Mouse (Mus musculus) c-Kit-positive CD71-negative TER-119-negative erythroid progenitor cells, embryonic 14.5 days (primary cell): Measurements from ENCODE around the gene Mogat2.

ENCODE experiments used
- DNase-seq: peaks from one replicate; pipeline ENCODE4 v3.0.0-alpha.2; 2013; ENCODE audit warnings: low read depth

Mogat2 gene

DNA sequence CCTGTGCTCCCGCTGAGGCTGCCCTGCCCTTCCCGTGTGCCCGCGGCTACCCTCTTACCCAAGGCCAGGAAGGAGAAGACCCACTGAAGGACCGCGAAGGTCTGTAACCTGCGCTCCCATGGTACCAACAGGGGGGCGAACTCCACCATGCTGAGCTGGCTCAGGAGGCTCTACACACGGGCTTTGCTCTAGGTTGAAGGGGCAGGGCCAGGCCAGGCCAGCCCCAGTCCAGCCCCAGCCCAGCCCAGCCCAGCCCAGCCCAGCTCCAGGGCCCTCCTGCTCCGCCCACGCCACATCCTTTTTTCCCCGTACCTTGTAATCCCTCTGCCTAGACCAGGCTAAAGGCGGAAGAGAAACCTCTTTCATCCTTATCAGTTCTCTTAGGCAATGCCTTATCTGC is at the start of gene Mogat2:
TSS of gene Mogat2 (minus strand) at position 203 of the 400 bp plus-strand sequence.
- DNase-seq = no peak

DNA sequence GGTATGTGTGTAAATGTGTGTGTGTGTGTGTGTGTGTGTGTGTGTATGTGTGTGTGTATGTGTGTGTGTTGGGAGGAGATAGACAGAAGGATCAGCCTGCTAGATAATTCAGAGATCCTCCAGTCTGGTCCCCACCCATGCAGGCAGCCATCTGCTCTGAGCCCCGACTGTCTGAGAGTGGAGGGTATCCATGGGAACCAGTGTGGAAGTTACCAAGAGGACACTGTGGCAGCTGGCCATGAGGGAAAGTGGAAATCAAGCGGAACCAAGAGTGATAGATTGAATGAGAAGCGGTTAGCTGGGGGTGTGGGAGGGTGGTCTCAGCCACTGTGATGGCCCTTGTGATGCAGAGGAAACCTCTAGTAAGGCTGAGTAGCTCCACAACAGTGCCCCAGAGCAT is 48.9 kb upstream of the Mogat2 start:
- DNase-seq = no peak

DNA sequence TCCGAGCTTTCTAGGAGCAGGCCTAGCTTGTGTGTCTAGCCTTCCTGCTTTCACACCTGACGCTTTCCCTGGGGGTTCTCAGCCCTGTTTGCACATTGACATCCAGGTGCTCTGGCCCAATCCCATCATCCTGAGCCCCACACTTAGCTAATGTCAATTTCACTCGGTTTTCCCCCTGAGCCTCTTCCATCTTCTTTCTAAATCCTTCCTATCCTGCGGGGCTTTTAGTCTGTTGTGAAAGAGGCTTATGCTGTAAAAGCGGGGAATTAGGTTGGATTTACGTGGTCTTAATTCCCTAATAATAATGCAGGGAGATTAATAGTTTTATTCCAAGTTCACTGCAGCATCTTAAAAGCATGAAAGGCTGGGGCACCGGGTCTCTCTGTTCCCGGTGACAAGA is 41.2 kb upstream of the Mogat2 start:
- no peak for DNase-seq

DNA sequence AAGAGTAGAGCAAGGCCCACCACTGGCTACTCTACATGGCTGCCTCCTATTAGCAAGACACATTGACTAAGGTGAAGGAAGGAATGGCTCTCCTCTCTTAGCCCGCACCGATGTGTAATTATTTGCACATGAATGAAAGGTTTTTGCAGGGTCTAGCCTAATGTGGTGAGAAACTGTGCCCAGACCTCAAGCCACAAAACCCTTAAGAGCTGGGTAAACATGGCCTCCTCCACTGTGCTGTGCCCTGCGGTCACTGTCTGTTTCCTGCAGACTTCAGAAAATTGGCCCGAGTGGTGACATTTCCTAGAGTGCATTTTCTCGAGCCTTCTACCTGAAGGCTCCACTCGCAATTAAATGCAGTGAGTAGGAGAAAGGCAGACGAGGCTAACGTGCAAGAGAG is 39.9 kb upstream of the Mogat2 start:
- no peak for DNase-seq

DNA sequence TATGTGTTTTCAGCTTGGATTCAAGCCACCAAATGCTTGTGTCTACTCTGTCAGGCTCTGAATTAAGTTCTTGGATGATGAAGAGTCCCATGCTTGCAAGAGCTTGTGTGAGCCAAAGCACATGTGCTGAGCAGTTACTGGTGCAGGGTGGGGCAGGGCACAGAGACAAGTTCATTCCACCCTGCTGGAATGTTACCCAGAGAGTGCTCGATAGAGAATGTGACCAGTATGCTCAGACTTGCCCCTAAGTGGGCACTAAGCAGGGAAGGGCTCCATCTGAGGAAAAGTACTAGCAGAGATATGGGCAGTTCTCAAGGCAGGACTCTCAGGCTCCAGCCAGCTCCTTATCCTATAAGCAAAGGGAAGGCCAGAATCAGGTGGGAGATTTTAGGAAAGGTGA is 38.3 kb upstream of the Mogat2 start:
- no peak for DNase-seq

DNA sequence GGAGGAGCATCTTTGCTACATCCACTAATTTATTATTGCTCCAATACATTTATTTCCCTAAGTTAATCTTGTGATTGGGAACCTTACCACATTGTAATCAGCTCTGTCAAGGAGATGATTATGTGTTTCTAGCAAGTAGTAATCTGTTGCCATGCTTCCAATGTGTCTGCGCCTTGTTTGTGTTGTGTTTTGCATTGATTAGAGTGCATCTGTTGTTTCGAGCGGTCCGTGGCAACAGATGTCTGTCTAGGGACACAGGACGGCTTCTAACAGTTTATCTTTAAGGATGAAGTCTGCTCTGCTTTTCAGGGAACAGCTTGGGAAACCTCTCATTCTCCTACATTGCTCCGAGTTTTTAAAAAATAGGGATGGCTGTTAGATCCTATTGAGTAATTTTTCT is 36.7 kb upstream of the Mogat2 start:
- DNase-seq = no peak

DNA sequence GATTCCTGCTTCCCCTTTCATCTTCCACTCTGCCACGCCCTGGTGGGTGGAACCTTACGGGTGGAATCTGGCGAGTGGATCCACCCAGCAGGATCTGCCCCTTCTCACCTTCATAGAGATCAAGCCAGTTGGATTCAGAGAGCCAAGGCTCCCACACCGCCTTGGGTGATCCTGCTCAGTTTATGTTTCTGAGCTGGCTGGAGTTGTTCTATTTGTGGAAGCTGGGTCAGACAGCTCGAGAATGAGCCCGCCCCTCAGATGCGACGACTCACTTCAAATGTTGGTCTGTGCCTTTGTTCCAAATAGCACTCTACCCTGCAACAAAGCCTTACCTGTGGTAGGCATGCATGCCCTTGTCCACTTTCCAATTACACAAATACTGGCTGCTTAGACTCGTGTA is 33.2 kb upstream of the Mogat2 start:
- DNase-seq = no peak

DNA sequence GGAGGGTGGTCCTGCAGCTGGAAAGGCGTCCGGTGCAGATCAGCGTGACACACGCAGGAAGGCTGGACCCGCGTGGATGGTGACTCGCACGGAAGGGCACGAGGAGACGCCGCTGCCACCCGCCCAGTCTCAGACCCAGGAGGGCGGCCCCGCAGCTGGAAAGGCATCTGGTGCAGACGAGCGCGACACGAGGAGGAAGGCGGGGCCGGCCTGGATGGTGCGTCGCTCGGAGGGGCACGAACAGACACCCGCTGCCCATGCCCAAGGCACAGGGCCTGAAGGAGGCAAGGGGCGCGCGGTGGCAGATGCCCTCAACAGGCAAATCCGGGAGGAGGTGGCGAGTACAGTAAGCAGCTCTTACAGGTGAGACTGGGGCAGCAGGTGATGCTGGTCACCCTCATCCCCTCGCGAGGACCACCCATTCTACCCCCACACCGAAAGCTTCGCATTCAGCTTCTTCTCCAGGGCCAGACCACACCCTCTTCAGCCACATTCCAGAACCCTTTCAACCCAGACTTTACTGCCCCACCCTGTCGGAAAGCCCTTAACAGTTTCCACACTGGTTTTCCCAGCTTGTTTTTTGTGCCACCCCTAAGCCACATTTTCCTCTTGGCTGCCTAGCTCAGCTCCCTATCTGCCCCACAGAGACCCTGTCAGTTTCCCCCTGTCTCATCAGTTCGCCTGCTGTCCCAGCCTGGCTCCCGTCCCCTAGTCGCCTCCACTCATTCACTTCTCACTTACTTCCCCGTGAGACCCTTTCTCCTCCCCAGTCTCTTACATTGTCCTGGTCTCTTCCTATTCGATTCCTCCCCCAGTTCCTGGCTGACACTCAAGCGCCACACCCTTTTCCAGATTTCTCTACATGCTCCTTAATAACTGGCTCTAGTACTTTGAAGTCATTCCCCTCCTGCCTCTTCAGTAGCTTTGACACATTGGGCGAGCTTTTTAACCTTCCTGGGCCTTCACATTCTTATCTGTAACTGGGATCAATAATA is 30.8 kb upstream of the Mogat2 start:
- DNase-seq = no peak

DNA sequence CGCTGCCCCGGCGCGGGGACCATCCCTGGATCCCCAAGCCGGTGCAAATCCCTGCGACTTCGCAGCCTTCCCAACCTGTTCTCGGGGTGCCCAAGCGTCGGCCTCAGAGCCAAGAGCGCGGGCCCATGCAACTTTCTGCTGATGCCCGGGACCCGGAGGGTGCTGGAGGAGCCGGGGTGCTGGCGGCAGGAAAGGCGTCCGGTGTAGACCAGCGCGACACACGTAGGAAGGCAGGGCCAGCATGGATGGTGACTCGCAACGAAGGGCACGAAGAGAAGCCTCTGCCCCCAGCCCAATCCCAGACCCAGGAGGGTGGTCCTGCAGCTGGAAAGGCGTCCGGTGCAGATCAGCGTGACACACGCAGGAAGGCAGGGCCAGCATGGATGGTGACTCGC is 30.1 kb upstream of the Mogat2 start:
- no peak for DNase-seq

DNA sequence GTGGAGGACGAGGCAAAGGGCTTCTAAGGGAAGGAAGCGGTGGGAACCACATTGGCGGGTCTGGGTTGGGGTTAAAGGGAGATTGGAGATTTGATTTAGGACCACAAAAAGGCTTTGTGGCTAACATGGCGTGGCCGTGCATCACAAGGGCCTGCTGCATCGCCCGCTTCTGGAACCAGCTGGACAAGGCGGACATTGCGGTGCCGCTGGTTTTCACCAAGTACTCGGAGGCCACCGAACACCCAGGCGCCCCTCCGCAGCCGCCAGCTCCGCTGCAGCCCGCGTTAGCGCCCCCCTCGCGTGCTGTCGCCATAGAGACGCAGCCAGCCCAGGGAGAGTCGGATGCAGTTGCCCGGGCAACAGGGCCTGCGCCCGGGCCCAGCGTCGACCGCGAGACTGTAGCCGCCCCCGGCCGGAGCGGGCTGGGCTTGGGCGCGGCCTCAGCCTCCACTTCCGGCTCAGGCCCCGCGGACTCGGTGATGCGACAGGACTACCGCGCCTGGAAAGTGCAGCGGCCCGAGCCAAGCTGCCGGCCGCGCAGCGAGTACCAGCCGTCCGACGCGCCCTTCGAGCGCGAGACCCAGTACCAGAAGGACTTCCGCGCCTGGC is 29.6 kb upstream of the Mogat2 start:
- no peak for DNase-seq

DNA sequence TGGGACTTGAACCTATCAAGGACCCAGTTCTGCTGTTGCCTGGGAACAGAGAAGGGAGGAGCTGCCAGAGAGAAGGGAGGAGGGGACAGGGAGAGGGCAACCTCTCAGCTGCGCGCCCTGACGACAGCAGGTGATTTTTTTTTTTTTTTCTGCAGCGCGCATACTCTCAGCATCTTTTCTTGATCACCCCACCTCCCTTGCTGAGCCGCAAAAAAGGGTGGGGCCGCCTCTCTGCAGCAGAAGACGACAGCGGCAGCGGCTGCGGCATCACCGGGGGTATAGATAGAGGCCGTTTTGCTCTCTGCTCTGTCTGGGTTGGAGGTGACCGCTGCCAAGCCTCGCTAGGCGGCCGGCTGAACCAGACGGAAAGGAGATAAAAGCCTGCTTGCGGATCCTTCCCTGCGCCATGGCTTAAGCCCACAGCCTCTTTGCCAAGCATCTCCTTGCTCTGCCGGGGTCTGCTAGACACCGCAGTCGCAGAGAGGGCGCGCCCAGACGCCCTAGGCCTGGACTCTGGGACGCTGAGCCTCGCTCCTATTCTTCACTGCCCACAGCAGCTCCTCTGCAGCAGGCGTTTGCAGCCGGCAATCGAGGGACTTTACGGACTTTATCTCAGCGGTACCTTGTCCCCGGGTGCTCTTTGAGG is 29.0 kb upstream of the Mogat2 start, which contains the start of gene Map6:
TSS of gene Map6 (plus strand) at position 197 of the 646 bp plus-strand sequence.
- no peak for DNase-seq

DNA sequence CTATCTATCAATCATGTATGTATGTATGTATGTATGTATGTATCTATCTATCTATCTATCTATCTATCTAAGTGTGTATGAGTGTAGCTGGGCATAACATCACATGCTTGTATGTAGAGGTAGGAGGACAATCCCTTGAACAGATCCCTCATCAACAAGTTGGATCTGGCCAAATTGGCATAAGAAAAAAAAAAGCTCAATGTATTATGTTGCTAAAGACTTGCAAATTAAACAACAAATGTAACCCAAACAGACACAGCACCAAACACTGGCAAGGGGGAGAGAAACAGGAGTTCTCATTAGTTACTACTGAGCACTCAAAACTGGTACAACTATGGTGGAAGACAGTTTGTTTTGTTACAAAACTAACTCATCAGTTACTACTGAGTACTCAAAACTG is 26.2 kb upstream of the Mogat2 start:
- DNase-seq = no peak

DNA sequence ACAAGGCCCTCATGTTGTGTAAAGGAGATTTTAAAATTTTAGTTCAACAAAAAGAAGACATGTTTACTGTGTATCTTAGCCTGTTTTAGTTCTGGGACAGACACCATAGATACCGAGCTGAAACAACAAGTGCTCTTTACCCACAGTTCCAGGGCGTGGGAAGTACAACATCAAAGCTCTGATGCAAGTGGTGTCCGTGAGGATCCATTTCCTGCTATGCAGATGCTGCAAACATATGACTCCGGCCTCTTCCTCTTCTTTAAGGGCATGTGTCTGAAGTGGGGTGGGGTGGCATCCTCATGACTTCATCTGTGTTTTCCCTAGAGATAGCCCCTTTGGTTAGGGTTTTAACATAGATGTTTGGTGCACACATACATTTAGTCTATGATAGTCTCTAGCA is 25.1 kb upstream of the Mogat2 start:
- no peak for DNase-seq

DNA sequence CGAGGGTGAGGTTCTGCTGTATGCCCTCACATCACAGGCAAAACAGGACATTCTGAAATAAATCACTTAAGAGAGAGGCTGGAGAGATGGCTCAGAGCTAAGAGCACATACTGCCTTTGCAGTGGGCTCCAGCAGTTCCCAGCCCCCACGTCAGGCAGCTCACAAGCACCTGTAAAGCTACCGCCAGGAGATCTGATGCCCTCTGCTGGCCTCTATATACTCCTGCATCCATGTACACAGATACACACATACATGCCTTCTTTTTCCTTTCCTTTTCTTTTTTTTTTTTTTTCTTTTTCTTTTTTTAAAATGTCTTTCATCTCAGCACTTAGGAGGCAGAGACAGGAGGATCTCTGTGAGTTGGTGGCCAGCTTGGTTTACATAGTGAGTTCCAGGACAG is 23.5 kb upstream of the Mogat2 start:
- DNase-seq = no peak

DNA sequence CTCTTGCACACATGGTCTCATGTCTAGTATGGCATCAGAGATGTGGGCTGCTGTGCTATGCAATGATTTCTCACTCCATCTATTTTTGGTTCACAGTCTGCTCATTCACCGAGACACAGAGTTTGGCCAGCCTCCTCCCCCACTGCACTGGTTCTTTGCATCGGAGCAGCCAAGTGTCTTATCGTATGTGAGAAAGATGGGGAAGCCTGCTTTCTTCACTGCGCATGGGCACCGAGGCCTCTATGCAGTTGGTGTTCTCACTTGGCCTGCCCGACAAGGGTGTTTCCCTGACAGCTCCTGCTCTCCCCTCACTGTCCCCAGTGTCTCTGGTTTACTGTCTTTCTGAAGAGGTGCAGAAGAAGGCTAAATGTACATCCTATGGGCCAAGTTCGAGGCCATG is 16.6 kb upstream of the Mogat2 start:
- no peak for DNase-seq

DNA sequence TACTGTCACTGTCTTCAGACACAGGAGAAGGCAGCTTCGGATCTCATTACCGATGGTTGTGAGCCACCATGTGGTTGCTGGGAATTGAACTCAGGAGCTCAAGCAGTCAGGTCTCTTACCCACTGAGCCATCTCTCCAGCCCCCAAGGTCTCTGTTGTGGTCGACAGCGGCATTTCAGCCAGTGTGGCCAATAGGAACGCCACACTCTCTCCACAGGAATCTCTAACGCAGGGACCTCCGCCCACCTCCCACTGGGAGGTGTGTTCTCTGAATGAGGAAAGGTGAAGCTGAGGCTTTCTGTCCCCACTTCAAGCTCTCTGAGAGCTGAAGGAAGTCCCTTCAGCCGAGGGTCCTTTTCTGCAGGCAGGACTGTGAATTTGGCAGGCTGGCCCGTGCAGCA is 12.0 kb upstream of the Mogat2 start:
- DNase-seq = no peak

DNA sequence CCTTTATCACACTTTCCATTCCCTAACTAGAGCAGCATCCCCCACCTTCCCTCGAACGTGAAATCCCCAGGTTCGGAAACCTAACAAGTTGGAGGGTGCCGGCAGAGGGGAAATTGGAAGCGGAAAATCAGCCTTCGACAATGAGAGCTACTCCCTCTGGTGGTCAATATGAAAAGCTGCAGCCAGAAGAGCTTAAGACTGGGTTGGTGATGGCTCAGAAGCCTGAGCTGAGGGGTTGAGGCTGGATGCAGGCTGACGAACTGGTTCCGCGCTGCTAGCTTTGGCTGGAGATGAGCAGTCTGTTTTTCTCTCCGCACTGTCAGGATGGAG is 11.1 kb upstream of the Mogat2 start:
- peak; percentile 35 for DNase-seq

DNA sequence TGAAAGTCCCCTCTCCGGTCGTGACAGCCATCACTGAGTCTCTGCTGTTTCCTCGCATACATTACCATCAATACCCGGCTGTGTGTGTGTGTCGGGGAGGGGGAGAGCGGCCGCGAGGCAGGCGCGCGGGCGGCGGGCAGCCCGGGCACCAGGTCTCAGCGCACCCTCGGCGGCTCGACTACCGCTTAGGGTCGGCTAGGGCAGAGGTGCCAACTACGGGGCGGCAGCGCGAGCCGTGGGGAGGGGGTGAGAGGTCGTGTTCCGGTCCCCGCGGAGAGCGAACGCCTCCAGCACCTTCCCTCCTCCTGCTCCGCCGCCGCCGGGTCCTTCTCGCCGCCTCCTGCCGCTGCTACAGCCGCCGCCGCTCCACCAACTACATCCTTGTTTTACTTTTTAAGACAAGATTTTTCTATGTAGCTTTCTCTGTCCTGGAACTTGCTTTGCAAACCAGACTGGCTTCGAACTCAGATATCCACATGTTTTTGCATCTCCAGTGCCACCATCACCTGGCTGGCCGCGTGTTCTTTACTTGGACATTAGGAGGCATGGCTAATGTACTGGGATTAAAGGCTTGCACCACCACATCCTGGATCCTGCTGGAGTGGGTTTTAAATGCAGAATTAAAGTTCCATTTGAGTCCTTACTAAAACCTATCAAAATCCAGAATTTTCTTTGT is 10.6 kb upstream of the Mogat2 start:
- DNase-seq = no peak

DNA sequence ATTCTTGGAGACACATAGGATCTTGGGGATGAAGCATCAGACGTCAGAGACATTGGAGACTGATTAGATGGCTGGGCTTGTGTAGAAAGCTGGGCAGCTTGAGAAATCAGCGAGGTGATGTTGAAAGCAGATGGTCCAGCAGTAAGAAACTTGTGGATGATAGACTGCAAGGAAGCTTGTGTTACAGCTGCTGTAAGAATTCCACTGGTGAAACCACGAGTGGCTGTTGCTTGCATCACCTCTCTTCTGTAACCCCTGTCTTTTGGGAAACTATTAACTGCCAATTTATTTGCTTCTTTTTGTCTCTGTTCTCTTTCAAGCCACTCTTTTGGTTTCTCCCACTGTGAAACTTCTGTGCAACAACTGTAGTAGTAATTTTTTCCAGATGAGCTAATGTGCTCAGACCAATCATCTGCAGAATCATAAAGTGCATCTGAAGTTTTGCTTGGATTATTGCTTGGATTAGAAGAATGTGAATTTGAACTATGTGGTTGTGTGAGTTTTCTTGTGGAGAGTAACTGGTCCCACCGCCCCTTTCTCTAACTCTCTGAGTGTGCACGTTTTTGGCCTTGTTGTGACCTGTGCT is 9.8 kb upstream of the Mogat2 start:
- DNase-seq = no peak

DNA sequence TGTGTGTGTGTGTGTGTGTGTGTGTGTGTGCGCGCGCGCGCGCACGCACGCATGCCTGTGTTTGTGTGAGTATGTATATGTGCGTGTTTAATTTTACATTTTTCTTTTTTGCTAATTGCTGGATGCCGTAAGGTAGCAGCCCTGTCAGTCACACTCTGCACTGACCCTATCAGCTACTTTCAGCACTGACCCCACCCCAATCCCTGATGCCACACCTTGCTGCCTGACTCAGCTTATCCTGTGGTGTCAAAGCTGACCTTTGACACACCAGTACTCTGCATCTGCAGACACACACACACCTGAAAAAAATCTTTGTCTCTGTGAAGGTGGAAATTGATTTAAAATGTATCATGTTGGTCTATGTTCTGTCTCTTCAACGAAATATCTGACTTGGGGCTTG is 3.7 kb upstream of the Mogat2 start:
- DNase-seq = no peak

DNA sequence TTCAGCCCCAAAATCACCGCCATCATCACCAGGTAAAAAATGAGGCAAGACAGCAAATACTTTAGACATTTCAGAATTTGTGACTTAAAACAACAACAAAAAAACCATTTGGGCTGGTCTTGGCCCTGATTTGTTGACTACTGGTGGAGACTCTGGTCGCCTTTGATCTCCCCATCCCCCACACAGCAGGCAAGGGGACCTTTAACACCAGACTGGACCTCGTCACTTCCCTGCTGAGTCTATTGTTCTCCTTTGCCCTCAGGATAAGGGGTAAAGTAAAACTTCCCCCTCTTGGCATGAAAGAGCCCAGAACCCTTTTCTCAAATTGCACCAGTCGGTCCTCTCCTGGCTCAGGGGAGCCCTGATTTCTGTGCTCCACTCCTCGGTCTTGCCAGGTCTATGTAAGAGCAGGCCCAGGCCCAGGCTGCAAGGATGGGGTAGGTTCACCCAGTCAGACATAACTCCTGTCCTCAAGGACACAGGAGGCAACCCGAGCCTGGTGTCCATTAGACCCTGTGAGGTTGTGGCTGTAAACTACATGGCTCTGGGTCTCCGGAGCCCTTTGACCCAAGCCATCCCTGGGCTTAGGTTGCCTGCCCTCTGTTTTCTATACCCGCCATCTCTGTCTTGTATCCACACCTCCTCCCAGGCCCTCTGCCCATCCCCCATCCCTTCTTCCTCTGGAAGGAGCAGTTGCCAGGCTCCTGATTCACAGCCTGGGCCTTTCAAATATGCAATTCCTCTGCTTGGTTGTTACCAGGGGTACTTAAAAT is 1.3 kb downstream of the Mogat2 start:
- DNase-seq = no peak
